Mouse (Mus musculus): Measurements from ENCODE around the gene Rbfox1.

GRCm38 (mm10) chr16:7099506-7100300 is 1214.5 kb downstream of the Rbfox1 start:
- TF ChIP-seq EP300 (IDR thresholded peaks at IDR 0.05; ENCODE audit: low read depth in 1 of 2, low read length in 2 of 2) (no peak), TCF12 (IDR thresholded peaks at IDR 0.05; ENCODE audit: low read depth, low read length) (no peak), RCOR1 (IDR thresholded peaks at IDR 0.05; ENCODE audit: low read depth, low read length) (no peak), UBTF (IDR thresholded peaks at IDR 0.05; ENCODE audit: borderline replicate concordance, insufficient read depth, low read depth, low read length) (no peak), GATA1 (IDR thresholded peaks at IDR 0.05; ENCODE audit: low read depth, low read length) (no peak), ZNF384 (IDR thresholded peaks at IDR 0.05; ENCODE audit: low read depth, low read length) (no peak), POLR2A (IDR thresholded peaks at IDR 0.05; ENCODE audit: control insufficient read depth in 1 of 2, insufficient read depth in 1 of 2, low read depth in 1 of 2, low read length in 2 of 2, poor library complexity in 1 of 2) (no peak)
